Mouse (Mus musculus) hindbrain, postnatal 0 days (tissue): ENCODE data around the gene Pitpnm1. TPM values are rescaled to one million over a fixed set of nuclear protein-coding genes. Genes with fewer than 3 reads are reported as not detected.
A peak's percentile ranks its signal among the peaks of the same experiment; 100 is the strongest.

ENCODE experiments used
- ATAC-seq: fragments of 200-750 bp; cut with Nextera tagmentation; 2 replicates; pipeline ENCODE4 v1.8.0; 2017; ENCODE audit warnings: mild to moderate bottlenecking, moderate TSS enrichment, moderate library complexity
- DNase-seq: peaks from one replicate; pipeline ENCODE4 v3.0.0-alpha.2; 2015; ENCODE audit warnings: low spot score
- H3K27ac ChIP-seq: fragments of 300-500 bp; sonication (generic); 2 replicates; pipeline ENCODE4 v1.5.1; 2014; ENCODE audit warnings: mild to moderate bottlenecking
- H3K27me3 ChIP-seq: fragments of 300-500 bp; sonication (generic); 2 replicates; pipeline ENCODE4 v1.6.1; 2014; ENCODE audit warnings: low read length, mixed read lengths; ENCODE audit not compliant: insufficient read depth
- H3K36me3 ChIP-seq: fragments of 300-500 bp; sonication (generic); 2 replicates; pipeline ENCODE4 v1.6.1; 2014; ENCODE audit warnings: low read length, mixed read lengths; ENCODE audit not compliant: insufficient read depth
- H3K4me1 ChIP-seq: fragments of 300-500 bp; sonication (generic); 2 replicates; pipeline ENCODE4 v1.6.1; 2014; ENCODE audit warnings: antibody characterized with exemption, low read length, mixed read lengths; ENCODE audit not compliant: insufficient read depth
- H3K4me2 ChIP-seq: fragments of 300-500 bp; sonication (generic); 2 replicates; pipeline ENCODE4 v1.6.1; 2014; ENCODE audit warnings: low read depth, mild to moderate bottlenecking, low read length, moderate library complexity, mixed read lengths
- H3K4me3 ChIP-seq: fragments of 300-500 bp; sonication (generic); 2 replicates; pipeline ENCODE4 v1.5.1; 2014; ENCODE audit warnings: low read length
- H3K9ac ChIP-seq: fragments of 300-500 bp; sonication (generic); replicated peaks from 2 replicates; pipeline ENCODE4 v1.6.1; 2014; ENCODE audit warnings: mild to moderate bottlenecking, low read length, moderate library complexity, mixed read lengths
- H3K9me3 ChIP-seq: fragments of 300-500 bp; sonication (generic); 2 replicates; pipeline ENCODE4 v1.6.1; 2016; ENCODE audit warnings: low read length, mixed read lengths
- CTCF ChIP-seq: IDR thresholded peaks from 2 replicates; pipeline ENCODE4 v1.5.1; 2016; ENCODE audit warnings: antibody characterized with exemption, control low read depth, low read depth
- WGBS: fragments of 180-500 bp; shearing (Covaris S2); extraction: QIAGEN DNeasy Blood & Tissue Kit; methylation state at CpG from one replicate; pipeline ENCODE4 v1.1.7; 2014; 5-methylcytosine and 5-hydroxymethylcytosine counted together
- polyA plus RNA-seq: library from polyadenylated mRNA; unstranded; fragments of >200 nt; fragmentation: Nextera tagmentation; extraction: Ambion mirVana; gene quantifications from 2 replicates; pipeline ENCODE4 v1.2.1, GENCODE M21; 2015
- total RNA-seq: library from RNA; depleted of rRNA; stranded (reverse); fragments of >200 nt; gene quantifications from 2 replicates; pipeline ENCODE4 v1.2.3, GENCODE M21; 2014

Gene Pitpnm1
- total and polyA plus RNA-seq, 2 experiments from 2014 or later = 91.9 to 142 TPM

DNA sequence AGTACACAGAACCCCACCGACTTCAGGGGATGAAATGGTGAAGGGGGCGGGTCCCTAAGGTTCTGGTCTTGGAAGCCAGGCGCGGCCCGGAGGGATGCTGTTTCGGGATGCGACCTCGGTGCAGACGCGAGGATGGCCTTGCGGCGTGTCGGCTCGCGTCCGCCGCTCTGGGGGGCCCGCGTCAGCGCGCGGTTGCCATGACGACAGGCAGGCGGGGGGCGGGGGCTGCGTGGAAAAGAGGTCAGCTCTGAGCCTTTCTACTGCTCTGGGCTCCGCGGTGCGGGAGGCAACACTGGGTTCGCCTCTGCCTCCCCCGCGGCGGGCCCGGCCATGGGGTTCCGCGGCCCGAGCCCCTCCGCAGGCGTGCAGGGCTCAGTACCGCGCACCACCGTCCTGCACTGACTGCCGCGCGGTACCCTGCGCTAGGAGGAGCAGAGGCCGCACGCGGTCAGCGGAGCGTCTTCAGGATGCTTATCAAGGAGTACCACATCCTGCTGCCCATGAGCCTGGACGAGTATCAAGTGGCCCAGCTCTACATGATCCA lies 992 bp downstream of the Pitpnm1 start:
- DNase-seq = peak; percentile 80

GRCm38 (mm10) chr19:4101466-4101865 lies 1.7 kb downstream of the Pitpnm1 start:
- WGBS = 71% methylated on average over 6 of the region's 6 CpGs
- no peaks in the 10 kb centered on the region for H3K36me3 ChIP-seq
- H3K4me2 ChIP-seq = peak overlapping the region; percentile 70
- H3K27ac ChIP-seq = peak overlapping the region; percentile 59; the same call in 1 of the 2 replicates
- H3K4me3 ChIP-seq = peak overlapping the region; percentile 57
- no peak for ATAC-seq
- H3K9ac ChIP-seq = peak overlapping the region; percentile 55
- no peak; the same call in 1 of the 2 replicates for TF ChIP-seq CTCF
- H3K9me3 ChIP-seq = no peaks in the 10 kb centered on the region
- H3K4me1 ChIP-seq = peaks cover 24% of the 10 kb centered on the region
- no peaks in the 10 kb centered on the region for H3K27me3 ChIP-seq
- DNase-seq = peak; percentile 53

More for the DNA sequence above, 992 bp downstream of the Pitpnm1 start:
- WGBS = under 1% methylated on average over 51 of the region's 52 CpGs
- Histone ChIP-seq H3K36me3 (no peaks in the 10 kb centered on the region), H3K9ac (peak overlapping the region; percentile 55), H3K27me3 (no peaks in the 10 kb centered on the region), H3K4me3 (peak overlapping the region; percentile 57), H3K9me3 (no peaks in the 10 kb centered on the region), H3K4me1 (peaks cover 24% of the 10 kb centered on the region), H3K4me2 (peak overlapping the region; percentile 70), H3K27ac (peak overlapping the region; percentile 59; the same call in 1 of the 2 replicates)
- TF ChIP-seq CTCF = no peak
- ATAC-seq = peak; percentile 10; the same call in 1 of the 2 replicates

GRCm38 (mm10) chr19:4102049-4102448 lies 2.3 kb downstream of the Pitpnm1 start:
- H3K9me3 ChIP-seq = no peaks in the 10 kb centered on the region
- no peaks in the 10 kb centered on the region for H3K27me3 ChIP-seq
- DNase-seq = no peak
- no peak for TF ChIP-seq CTCF
- H3K4me2 ChIP-seq = peak overlapping the region; percentile 70
- 81% methylated on average over 2 of the region's 2 CpGs for WGBS
- no peaks in the 10 kb centered on the region for H3K36me3 ChIP-seq
- 0 out of 2 replicates have a peak overlapping the region, but pooled peaks have one; percentile 59 for H3K27ac ChIP-seq
- no peak for ATAC-seq
- peaks cover 24% of the 10 kb centered on the region for H3K4me1 ChIP-seq
- H3K4me3 ChIP-seq = peak overlapping the region; percentile 57
- H3K9ac ChIP-seq = peak overlapping the region; percentile 55; the same call in 1 of the 2 replicates

GRCm38 (mm10) chr19:4102626-4103025 lies 2.8 kb downstream of the Pitpnm1 start:
- Histone ChIP-seq H3K9me3 (no peaks in the 10 kb centered on the region), H3K36me3 (no peaks in the 10 kb centered on the region), H3K27me3 (no peaks in the 10 kb centered on the region), H3K27ac (no peak overlapping the region), H3K9ac (no peak overlapping the region), H3K4me2 (no peak overlapping the region), H3K4me3 (no peak overlapping the region), H3K4me1 (peaks cover 24% of the 10 kb centered on the region)
- 93% methylated on average over 12 of the region's 12 CpGs for WGBS
- ATAC-seq (no peak), DNase-seq (no peak)
- no peak for TF ChIP-seq CTCF

DNA sequence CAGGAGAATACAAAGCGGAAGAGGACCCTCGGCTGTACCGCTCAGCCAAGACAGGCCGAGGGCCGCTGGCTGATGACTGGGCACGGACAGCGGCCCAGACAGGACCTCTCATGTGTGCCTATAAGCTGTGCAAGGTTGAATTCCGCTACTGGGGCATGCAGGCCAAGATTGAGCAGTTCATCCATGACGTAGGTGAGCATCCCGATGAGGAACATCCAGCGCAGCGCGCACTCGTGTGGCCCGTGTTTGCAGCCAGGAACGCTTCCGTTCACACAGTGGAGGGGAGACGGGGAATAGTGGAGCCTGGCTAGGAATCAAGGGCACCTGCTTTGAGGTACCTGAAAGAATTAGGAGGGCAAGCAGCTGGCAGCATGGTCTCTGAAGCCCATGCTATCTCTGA lies 3.5 kb downstream of the Pitpnm1 start:
- ATAC-seq (no peak), DNase-seq (no peak)
- H3K4me1 ChIP-seq = peaks cover 24% of the 10 kb centered on the region
- no peak overlapping the region for H3K9ac ChIP-seq
- WGBS = 93% methylated on average over 18 of the region's 18 CpGs
- no peak for TF ChIP-seq CTCF
- H3K27me3 ChIP-seq = no peaks in the 10 kb centered on the region
- H3K4me3 ChIP-seq = no peak overlapping the region
- no peaks in the 10 kb centered on the region for H3K9me3 ChIP-seq
- H3K27ac ChIP-seq = no peak overlapping the region
- no peak overlapping the region for H3K4me2 ChIP-seq
- no peaks in the 10 kb centered on the region for H3K36me3 ChIP-seq

- H3K4me2 ChIP-seq = no peak overlapping the region
- H3K36me3 ChIP-seq = no peaks in the 10 kb centered on the region
- no peak overlapping the region for H3K9ac ChIP-seq
- no peak for TF ChIP-seq CTCF
- ATAC-seq (no peak), DNase-seq (no peak)
- no peak overlapping the region for H3K4me3 ChIP-seq
- H3K27ac ChIP-seq = no peak overlapping the region
- H3K9me3 ChIP-seq = no peaks in the 10 kb centered on the region
- 77% methylated on average over 3 of the region's 3 CpGs for WGBS
- peaks cover 24% of the 10 kb centered on the region for H3K4me1 ChIP-seq
- no peaks in the 10 kb centered on the region for H3K27me3 ChIP-seq
These were observed 4.0 kb downstream of the Pitpnm1 start for GRCm38 (mm10) chr19:4103792-4104191.

DNA sequence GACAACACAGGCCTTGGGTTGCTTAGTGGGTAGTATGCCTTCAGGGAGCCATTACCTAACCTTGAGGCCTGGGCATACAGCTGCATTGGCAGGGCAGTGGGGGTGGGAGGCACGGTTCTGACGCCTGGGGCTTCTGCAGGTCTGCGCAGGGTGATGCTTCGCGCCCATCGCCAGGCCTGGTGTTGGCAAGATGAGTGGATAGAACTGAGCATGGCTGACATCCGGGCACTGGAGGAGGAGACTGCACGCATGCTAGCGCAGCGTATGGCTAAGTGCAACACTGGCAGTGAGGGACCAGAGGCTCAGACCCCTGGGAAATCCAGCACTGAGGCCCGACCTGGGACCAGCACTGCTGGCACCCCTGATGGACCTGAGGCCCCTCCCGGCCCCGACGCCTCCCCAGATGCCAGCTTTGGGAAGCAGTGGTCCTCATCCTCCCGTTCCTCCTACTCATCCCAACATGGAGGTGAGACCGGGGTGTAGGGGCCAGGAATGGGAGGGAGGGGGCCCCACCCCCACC lies 4.9 kb downstream of the Pitpnm1 start:
- ATAC-seq (no peak), DNase-seq (no peak)
- Histone ChIP-seq H3K4me3 (no peak overlapping the region), H3K27ac (no peak overlapping the region), H3K4me2 (no peak overlapping the region), H3K36me3 (peaks cover 7% of the 10 kb centered on the region; the same call in 1 of the 2 replicates), H3K4me1 (peaks cover 18% of the 10 kb centered on the region), H3K9ac (no peak overlapping the region), H3K9me3 (no peaks in the 10 kb centered on the region), H3K27me3 (no peaks in the 10 kb centered on the region)
- no peak for TF ChIP-seq CTCF
- 88% methylated on average over 16 of the region's 16 CpGs for WGBS
